Mouse (Mus musculus) brain, embryonic 14.5 days (tissue): ENCODE data around the gene Ociad2. TPM values are rescaled to one million over a fixed set of nuclear protein-coding genes. Genes with fewer than 3 reads are reported as not detected.

Experiments used
- DNase-seq: peaks from one replicate; pipeline ENCODE4 v3.0.0-alpha.2; 2011; ENCODE audit warnings: low read depth
- CTCF ChIP-seq: fragments of 200-500 bp; IDR thresholded peaks from 2 replicates; pipeline ENCODE4 v1.5.1; 2012; ENCODE audit warnings: inconsistent platforms, mild to moderate bottlenecking, moderate library complexity, borderline replicate concordance; ENCODE audit not compliant: insufficient read depth, insufficient read length; ENCODE audit errors: extremely low read depth
- POLR2A ChIP-seq: fragments of 200-500 bp; IDR thresholded peaks from 2 replicates; pipeline ENCODE4 v1.6.1; 2012; ENCODE audit warnings: mild to moderate bottlenecking, inconsistent platforms, borderline replicate concordance; ENCODE audit not compliant: poor library complexity, insufficient read depth, insufficient read length, severe bottlenecking; ENCODE audit errors: extremely low read depth
- polyA plus RNA-seq: library from polyadenylated mRNA; depleted of rRNA; stranded (reverse); fragments of >200 nt; gene quantifications from 2 replicates; pipeline ENCODE4 v1.2.3, GENCODE M21; 2012

The Ociad2 gene
- polyA plus RNA-seq, 1 experiment = 9.3 TPM

GRCm38 (mm10) chr5:73369731-73370130, 28.9 kb upstream of the Ociad2 start:
- no peak for TF ChIP-seq CTCF
- no peak for TF ChIP-seq POLR2A
- no peak for DNase-seq

GRCm38 (mm10) chr5:73368845-73369447, 28.1 kb upstream of the Ociad2 start:
- no peak for DNase-seq
- TF ChIP-seq CTCF (no peak), POLR2A (no peak)

DNA sequence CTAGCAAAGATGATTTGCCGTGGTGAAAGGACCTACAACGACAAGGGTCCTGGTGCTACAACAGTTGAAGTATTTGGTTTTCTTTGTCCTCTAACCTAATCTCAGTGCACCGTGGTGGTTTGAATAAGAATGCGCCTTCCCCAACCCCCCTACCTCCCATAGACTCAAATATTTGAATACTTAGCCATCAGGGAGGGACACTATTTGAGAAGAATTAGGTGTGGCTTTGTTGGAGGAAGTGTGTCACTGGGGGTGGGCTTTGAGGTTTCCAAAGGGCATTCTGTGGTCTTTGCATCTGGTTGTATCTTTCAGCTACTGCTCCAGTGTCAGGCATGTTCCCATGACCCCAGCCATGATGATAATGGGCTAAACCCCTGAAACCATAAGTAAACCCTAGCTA, 27.1 kb upstream of the Ociad2 start:
- TF ChIP-seq POLR2A = no peak
- no peak for TF ChIP-seq CTCF
- DNase-seq = no peak

- no peak for TF ChIP-seq POLR2A
- TF ChIP-seq CTCF = no peak
- no peak for DNase-seq
Observed at GRCm38 (mm10) chr5:73364107-73364864, 23.5 kb upstream of the Ociad2 start.

- TF ChIP-seq CTCF (no peak), POLR2A (no peak)
- no peak for DNase-seq
Observed at GRCm38 (mm10) chr5:73362791-73363190, 22.0 kb upstream of the Ociad2 start.

DNA sequence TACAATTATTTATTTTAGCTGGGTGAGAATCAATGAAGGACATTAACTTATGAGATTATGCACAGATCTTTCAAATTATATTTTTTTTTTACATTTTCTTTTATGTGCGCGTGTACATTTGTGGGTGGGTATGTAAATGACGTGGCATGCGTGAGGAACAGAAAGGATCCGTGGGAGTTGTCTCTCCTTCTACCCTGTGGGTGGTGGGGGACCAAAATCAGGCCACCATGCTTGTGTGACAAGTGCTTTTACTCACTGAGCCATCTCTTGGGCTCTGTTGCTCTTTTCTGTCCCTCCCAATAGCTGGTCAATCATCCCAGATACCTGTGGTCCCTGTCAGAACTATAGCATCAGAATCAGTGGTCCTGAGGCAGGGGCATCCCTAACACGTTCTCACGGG, 21.5 kb upstream of the Ociad2 start:
- DNase-seq = no peak

DNA sequence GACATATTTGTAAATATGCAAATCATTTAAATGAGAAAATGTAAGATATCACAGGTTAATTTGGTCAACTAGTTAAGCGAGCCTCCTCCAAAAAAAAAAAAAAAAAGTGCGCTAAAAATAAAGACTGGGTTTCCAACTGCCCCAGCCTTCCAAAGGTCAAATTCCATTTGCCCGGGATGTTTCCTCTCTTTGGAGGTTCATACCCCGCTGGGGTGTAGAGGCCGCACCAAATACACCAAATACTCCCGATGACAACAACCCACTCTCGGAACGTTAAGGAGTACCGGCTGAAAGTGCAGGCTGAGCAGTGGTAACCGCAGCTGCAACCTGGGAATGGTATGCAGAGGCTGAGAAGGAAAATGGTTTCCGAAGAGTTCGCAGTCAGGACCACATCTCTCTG, 19.4 kb upstream of the Ociad2 start:
- DNase-seq = no peak
- TF ChIP-seq CTCF = no peak
- no peak for TF ChIP-seq POLR2A

More for the DNA sequence above, 21.5 kb upstream of the Ociad2 start:
- TF ChIP-seq CTCF = no peak
- TF ChIP-seq POLR2A = no peak

DNA sequence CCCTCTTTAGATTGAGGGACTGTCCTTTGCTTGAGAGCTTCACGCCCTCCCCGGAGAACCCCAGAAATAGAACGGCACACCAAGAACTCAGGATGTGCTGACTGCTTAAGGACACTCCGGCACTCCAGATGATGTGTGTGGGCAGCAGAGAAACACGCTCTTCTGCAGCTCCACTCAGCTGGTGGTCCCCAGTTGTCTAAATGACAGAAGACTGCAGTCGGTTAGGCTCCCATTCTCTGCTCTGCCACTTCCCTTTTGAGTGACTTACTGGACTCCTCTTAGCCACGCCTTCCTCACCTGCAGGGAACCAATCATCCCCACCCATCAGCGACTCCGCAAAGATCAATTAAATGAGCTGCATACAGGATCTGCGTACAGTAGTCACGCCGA, 18.9 kb upstream of the Ociad2 start:
- DNase-seq = peak; percentile 31
- TF ChIP-seq POLR2A (no peak), CTCF (no peak)

DNA sequence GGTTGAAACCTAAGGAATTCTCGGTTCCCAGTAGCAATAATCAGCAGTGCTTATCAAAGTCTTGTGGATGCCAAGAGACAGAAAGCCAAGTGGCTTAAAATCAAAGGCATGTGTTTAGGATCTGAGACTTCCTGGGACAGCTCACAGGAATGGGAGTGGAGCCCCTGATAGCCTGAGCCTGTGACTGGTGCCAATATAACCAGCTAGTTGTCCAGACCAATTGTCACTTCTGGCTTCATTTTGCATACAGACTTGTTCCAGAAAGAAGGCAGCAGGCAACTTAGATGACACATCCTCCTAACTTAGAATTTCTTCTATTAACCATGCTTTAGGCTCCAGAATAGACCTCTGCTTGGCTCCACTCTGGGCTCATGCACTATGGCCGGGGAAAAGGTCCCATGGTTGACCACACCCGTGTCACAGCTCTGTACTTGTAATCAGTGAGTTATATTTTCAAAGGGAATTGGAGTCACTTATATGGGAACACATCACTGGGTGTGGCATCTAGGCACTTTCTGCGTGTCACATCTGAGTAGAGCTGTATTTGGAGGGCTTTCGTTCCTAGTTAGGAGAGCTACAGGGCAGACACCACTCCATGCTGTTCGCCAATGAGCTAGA, 18.4 kb upstream of the Ociad2 start:
- TF ChIP-seq POLR2A (no peak), CTCF (no peak)
- no peak for DNase-seq

DNA sequence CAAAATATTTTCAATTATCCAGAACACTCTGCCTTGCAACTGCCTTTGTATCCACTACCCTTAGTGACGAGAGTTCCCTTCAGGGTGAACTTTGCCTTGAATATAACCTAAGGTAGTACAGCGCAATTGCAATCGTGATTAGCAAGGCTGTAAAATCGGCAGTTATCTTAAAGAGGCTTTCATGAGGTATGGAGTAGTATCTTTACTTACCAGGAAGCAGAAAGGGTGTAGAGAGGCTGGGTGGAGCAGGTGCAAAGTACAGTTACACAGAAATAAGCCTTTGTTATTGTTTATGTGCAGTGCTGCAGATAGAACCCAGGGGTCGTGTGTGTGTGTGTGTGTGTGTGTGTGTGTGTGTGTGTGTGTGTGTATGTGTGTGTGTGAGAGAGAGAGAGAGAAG, 14.6 kb upstream of the Ociad2 start:
- TF ChIP-seq POLR2A (no peak), CTCF (no peak)
- DNase-seq = no peak

GRCm38 (mm10) chr5:73353978-73354377, 13.2 kb upstream of the Ociad2 start:
- no peak for TF ChIP-seq CTCF
- no peak for TF ChIP-seq POLR2A
- no peak for DNase-seq
